Mouse (Mus musculus) forebrain, embryonic 10.5 days (tissue): ENCODE data around the gene Gm10409. TPM values are rescaled to one million over a fixed set of nuclear protein-coding genes. Genes with fewer than 3 reads are reported as not detected.
"Not testable (repeated sequence)": the region's sequence is repeated elsewhere in the genome, so short reads cannot be mapped to it uniquely, and the experiment has no call there.

Source experiments
- DNase-seq: peaks from one replicate; pipeline ENCODE4 v3.0.0-alpha.2; 2017; ENCODE audit warnings: low spot score; ENCODE audit errors: extremely low spot score
- H3K27ac ChIP-seq: fragments of 300-500 bp; sonication (generic); 2 replicates; pipeline ENCODE4 v1.5.1; 2016; ENCODE audit warnings: mild to moderate bottlenecking
- H3K27me3 ChIP-seq: fragments of 300-500 bp; sonication (generic); 2 replicates; pipeline ENCODE4 v1.6.1; 2016; ENCODE audit warnings: mild to moderate bottlenecking; ENCODE audit not compliant: poor library complexity, severe bottlenecking
- H3K36me3 ChIP-seq: fragments of 300-500 bp; sonication (generic); replicated peaks from 2 replicates; pipeline ENCODE4 v1.6.1; 2016; ENCODE audit warnings: mild to moderate bottlenecking, moderate library complexity
- H3K4me1 ChIP-seq: fragments of 300-500 bp; sonication (generic); 2 replicates; pipeline ENCODE4 v1.6.1; 2016
- H3K4me3 ChIP-seq: fragments of 300-500 bp; sonication (generic); 2 replicates; pipeline ENCODE4 v1.5.1; 2016; ENCODE audit warnings: mild to moderate bottlenecking, moderate library complexity
- H3K9me3 ChIP-seq: fragments of 300-500 bp; sonication (generic); 2 replicates; pipeline ENCODE4 v1.6.1; 2016; ENCODE audit warnings: mild to moderate bottlenecking, moderate library complexity
- WGBS: fragments of 180-500 bp; shearing (Covaris S2); methylation state at CpG from one replicate; pipeline ENCODE4 v1.1.7; 2016; 5-methylcytosine and 5-hydroxymethylcytosine counted together
- polyA plus RNA-seq: library from polyadenylated mRNA; unstranded; fragments of >200 nt; fragmentation: Nextera tagmentation; extraction: Ambion mirVana; gene quantifications from 2 replicates; pipeline ENCODE4 v1.2.1, GENCODE M21; 2016

Gm10409 gene
- polyA plus RNA-seq = 1.0 and 1.3 TPM in 2 replicates

- no CpG with 5 or more reads among the region's 32 CpGs for WGBS
- DNase-seq, H3K9me3 ChIP-seq, H3K36me3 ChIP-seq, H3K27ac ChIP-seq, H3K4me1 ChIP-seq, H3K27me3 ChIP-seq, H3K4me3 ChIP-seq: not testable (repeated sequence)
Measured at GRCm38 (mm10) chr14:3412314-3412713, at the start of gene Gm10409. TSS of gene Gm10409 (plus strand) at chr14:3412614.

GRCm38 (mm10) chr14:3394793-3395192, 17.6 kb upstream of the Gm10409 start, which contains the start of gene Gm10413:
TSS of gene Gm10413 (plus strand) at chr14:3395093.
- not testable (repeated sequence) for H3K4me3 ChIP-seq, DNase-seq, H3K36me3 ChIP-seq, H3K4me1 ChIP-seq, H3K27me3 ChIP-seq, H3K9me3 ChIP-seq, H3K27ac ChIP-seq
- WGBS = no CpG with 5 or more reads among the region's 2 CpGs

- H3K4me3 ChIP-seq, H3K27me3 ChIP-seq, H3K4me1 ChIP-seq, DNase-seq, H3K9me3 ChIP-seq, H3K27ac ChIP-seq, H3K36me3 ChIP-seq: not testable (repeated sequence)
- no CpG with 5 or more reads among the region's 2 CpGs for WGBS
Measured at GRCm38 (mm10) chr14:3427803-3428202, 15.4 kb downstream of the Gm10409 start, which contains the start of gene Gm3005. TSS of gene Gm3005 (plus strand) at chr14:3428103.

- H3K9me3 ChIP-seq, H3K4me3 ChIP-seq, H3K4me1 ChIP-seq, DNase-seq, H3K27me3 ChIP-seq, H3K27ac ChIP-seq, H3K36me3 ChIP-seq: not testable (repeated sequence)
- WGBS = no CpG with 5 or more reads among the region's 3 CpGs
Measured at GRCm38 (mm10) chr14:3449079-3449478, 36.7 kb downstream of the Gm10409 start, which contains the start of gene Gm10408. TSS of gene Gm10408 (plus strand) at chr14:3449379.

Other genes with a start within 250 kb of the Gm10409 start
- gene Gm5795, start 224.4 kb upstream of the Gm10409 start, polyA plus RNA-seq = not detected in 2 replicates
- gene D830030K20Rik, start 204.1 kb upstream of the Gm10409 start, polyA plus RNA-seq = 9.5 and 9.9 TPM in 2 replicates
- not detected in 2 replicates for gene Gm2956, start 80.0 kb upstream of the Gm10409 start, polyA plus RNA-seq
- gene Gm10413, start 17.5 kb upstream of the Gm10409 start, polyA plus RNA-seq = not detected in 2 replicates
- gene Gm3005, start 15.5 kb downstream of the Gm10409 start, polyA plus RNA-seq = 1.1 and 1.3 TPM in 2 replicates
- gene Gm10408, start 36.8 kb downstream of the Gm10409 start, polyA plus RNA-seq = not detected in 2 replicates
- gene Gm3012, start 221.9 kb downstream of the Gm10409 start, polyA plus RNA-seq = not detected in 2 replicates
- gene Gm3020, start 239.4 kb downstream of the Gm10409 start, polyA plus RNA-seq = 1.0 and 1.3 TPM in 2 replicates